Comparison of ENCODE assay signal across 29 mouse cellular contexts in the genomic region with DNA sequence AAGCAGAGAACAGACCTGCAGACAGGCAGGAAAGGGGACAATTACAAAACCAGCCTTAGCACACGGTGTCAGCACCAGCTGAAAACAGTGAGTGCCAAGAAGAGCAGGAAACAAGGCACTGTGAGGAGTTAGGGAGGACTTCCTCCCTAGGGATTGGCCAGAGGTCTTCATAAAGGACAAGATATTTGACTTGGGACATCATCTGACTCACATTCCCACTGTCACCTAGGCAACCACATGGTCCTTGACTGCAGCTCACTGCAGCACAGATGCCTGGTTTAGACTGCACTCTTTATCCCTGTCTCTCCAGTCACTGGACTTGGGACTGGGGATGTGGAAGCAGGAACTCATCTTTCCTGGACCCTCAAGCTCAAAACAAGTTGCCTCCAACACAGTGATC. TPM values are rescaled to one million over a fixed set of nuclear protein-coding genes. Genes with fewer than 3 reads are reported as not detected.
DNase-seq lines count a peak whose midpoint lies in the region; ATAC-seq and TF ChIP-seq lines count a peak whose summit lies in the region.
"Had no signal": no experiment of that assay in that cellular context is flagged by ENCODE, and none has a peak within 500 bp of the region (broad histone marks: within the 10 kb centered on the region; RNA-seq: fewer than 3 reads in every experiment).

No protein-coding gene starts in this region.

- H3K4me3 ChIP-seq in heart, embryonic 16.5 days (ENCODE audit: low read length), result no peak overlapping the region
- no peak overlapping the region for H3K4me3 ChIP-seq in kidney, postnatal 0 days (replicated peaks; ENCODE audit: low read depth, low read length)
- H3K4me3 ChIP-seq in liver, postnatal 0 days (ENCODE audit: low read depth, low read length), result no peak overlapping the region
- H3K4me3 ChIP-seq: forebrain, embryonic 10.5 days; heart, embryonic 13.5 days; intestine, embryonic 15.5 days; layer of hippocampus, adult 2 months; limb, embryonic 10.5 days; liver, embryonic 15.5 days; midbrain, embryonic 12.5 days had no signal

- no peak for TF ChIP-seq CTCF in kidney, postnatal 0 days (IDR thresholded peaks at IDR 0.05; ENCODE audit: low read depth)
- no peak for TF ChIP-seq CTCF in liver, postnatal 0 days (IDR thresholded peaks at IDR 0.05; ENCODE audit: low read depth)

- no peak overlapping the region for H3K9ac ChIP-seq in heart, embryonic 16.5 days (ENCODE audit: low read length)
- no peak overlapping the region for H3K9ac ChIP-seq in kidney, postnatal 0 days (ENCODE audit: low read depth, low read length)
- no peak overlapping the region for H3K9ac ChIP-seq in liver, postnatal 0 days (replicated peaks)
- H3K9ac ChIP-seq: heart, embryonic 13.5 days; hindbrain, embryonic 14.5 days; intestine, embryonic 15.5 days; liver, embryonic 15.5 days; midbrain, embryonic 12.5 days had no signal

- no peaks in the 10 kb centered on the region for H3K36me3 ChIP-seq in heart, embryonic 16.5 days (ENCODE audit: control insufficient read depth, insufficient read depth)
- no peaks in the 10 kb centered on the region for H3K36me3 ChIP-seq in kidney, postnatal 0 days (ENCODE audit: insufficient read depth, low read length)
- no peaks in the 10 kb centered on the region for H3K36me3 ChIP-seq in liver, postnatal 0 days (replicated peaks; ENCODE audit: insufficient read depth, low read length)
- H3K36me3 ChIP-seq: forebrain, embryonic 10.5 days; heart, embryonic 13.5 days; intestine, embryonic 15.5 days; limb, embryonic 10.5 days; liver, embryonic 15.5 days; midbrain, embryonic 12.5 days had no signal

- H3K9me3 ChIP-seq in heart, embryonic 16.5 days (replicated peaks; ENCODE audit: control insufficient read depth, low read length), result no peaks in the 10 kb centered on the region; the same call in 1 of the 2 replicates
- H3K9me3 ChIP-seq in kidney, postnatal 0 days (replicated peaks; ENCODE audit: low read length), result no peaks in the 10 kb centered on the region
- H3K9me3 ChIP-seq in liver, postnatal 0 days (ENCODE audit: low read length), result no peaks in the 10 kb centered on the region
- H3K9me3 ChIP-seq: forebrain, embryonic 10.5 days; heart, embryonic 13.5 days; intestine, embryonic 15.5 days; limb, embryonic 10.5 days; liver, embryonic 15.5 days; midbrain, embryonic 12.5 days had no signal

- TF ChIP-seq EP300 in liver, postnatal 0 days (IDR thresholded peaks at IDR 0.05; ENCODE audit: low read depth), result no peak

- no peak overlapping the region for H3K4me2 ChIP-seq in heart, embryonic 16.5 days (ENCODE audit: low read depth, low read length)
- no peak overlapping the region for H3K4me2 ChIP-seq in kidney, postnatal 0 days (ENCODE audit: low read length)
- H3K4me2 ChIP-seq in liver, postnatal 0 days (ENCODE audit: low read depth, low read length), result no peak overlapping the region
- H3K4me2 ChIP-seq: heart, embryonic 13.5 days; hindbrain, embryonic 14.5 days; intestine, embryonic 15.5 days; liver, embryonic 15.5 days; midbrain, embryonic 12.5 days had no signal

- no peak overlapping the region for H3K27ac ChIP-seq in heart, embryonic 16.5 days (ENCODE audit: low read length)
- H3K27ac ChIP-seq in kidney, postnatal 0 days, result no peak overlapping the region
- H3K27ac ChIP-seq in liver, postnatal 0 days (ENCODE audit: low read depth), result no peak overlapping the region
- H3K27ac ChIP-seq: forebrain, embryonic 10.5 days; heart, embryonic 13.5 days; hindbrain, embryonic 14.5 days; intestine, embryonic 15.5 days; layer of hippocampus, adult 2 months; limb, embryonic 10.5 days; liver, embryonic 15.5 days; macrophage; midbrain, embryonic 12.5 days; stomach, postnatal 0 days had no signal

- H3K4me1 ChIP-seq in heart, embryonic 16.5 days (ENCODE audit: control insufficient read depth, insufficient read depth, low read length), result no peaks in the 10 kb centered on the region
- H3K4me1 ChIP-seq in kidney, postnatal 0 days (replicated peaks; ENCODE audit: insufficient read depth, low read length), result no peaks in the 10 kb centered on the region
- 0 out of 2 replicates have a peak, but pooled peaks cover 4% of the 10 kb centered on the region for H3K4me1 ChIP-seq in liver, postnatal 0 days (ENCODE audit: insufficient read depth)
- H3K4me1 ChIP-seq: forebrain, embryonic 10.5 days; heart, embryonic 13.5 days; intestine, embryonic 15.5 days; limb, embryonic 10.5 days; liver, embryonic 15.5 days; midbrain, embryonic 12.5 days had no signal

- WGBS in heart, embryonic 16.5 days, result 41% methylated on average over 1 of the region's 1 CpGs
- WGBS in kidney, postnatal 0 days, result 42% methylated on average over 1 of the region's 1 CpGs
- WGBS in liver, postnatal 0 days (ENCODE audit: insufficient replicate concordance), result 23% methylated on average over 1 of the region's 1 CpGs

- no peaks in the 10 kb centered on the region for H3K27me3 ChIP-seq in heart, embryonic 16.5 days (ENCODE audit: control insufficient read depth, insufficient read depth, low read length)
- H3K27me3 ChIP-seq in kidney, postnatal 0 days (ENCODE audit: insufficient read depth, low read length), result no peaks in the 10 kb centered on the region
- H3K27me3 ChIP-seq in liver, postnatal 0 days (ENCODE audit: insufficient read depth, low read length), result no peaks in the 10 kb centered on the region
- H3K27me3 ChIP-seq: heart, embryonic 13.5 days; intestine, embryonic 15.5 days; liver, embryonic 15.5 days; midbrain, embryonic 12.5 days had no signal

- ATAC-seq in heart, embryonic 16.5 days (replicated peaks; ENCODE audit: extremely low read depth, insufficient read depth, low FRiP score), result peak; percentile 32; the same call in 1 of the 2 replicates
- ATAC-seq in kidney, postnatal 0 days (replicated peaks; ENCODE audit: low FRiP score, low read depth), result no peak
- ATAC-seq in liver, postnatal 0 days, result no peak
- ATAC-seq: forebrain, embryonic 16.5 days; intestine, embryonic 15.5 days; lung, postnatal 0 days had no signal

- peak; percentile 26 for DNase-seq in adrenal gland, postnatal 10 days
- DNase-seq in adrenal gland, postnatal 25 days, result no peak
- DNase-seq in heart, adult 18-20 months, result no peak
- peak; percentile 40 for DNase-seq in kidney, postnatal 0 days (ENCODE audit: low spot score)
- DNase-seq in kidney, adult 18-20 months, result no peak
- DNase-seq in adrenal gland, postnatal 36 days, result peak; percentile 18 to 38
- DNase-seq in liver, postnatal 0 days, result no peak
- DNase-seq: cerebellum, adult 9-10 months; gastrocnemius, postnatal 36 days; heart, postnatal 36 days; liver; right cerebral cortex, postnatal 14 days; thymus, adult 2 months; thymus, postnatal 4 days had no signal

RNA-seq across cellular contexts. Expression of a gene that starts 24.1 kb away (rescaled TPM):
- total RNA-seq in adrenal gland, postnatal 10 days (2021), result not detected
- not detected in 2 replicates for total RNA-seq in adrenal gland, postnatal 25 days (2021)
- polyA plus RNA-seq in heart, embryonic 16.5 days (2015; fragmentation: Nextera tagmentation; extraction: Ambion mirVana), result 0.11 and 0.14 TPM in 2 replicates
- not detected for total RNA-seq in heart, adult 18-20 months (2021)
- 0.14 TPM in 1 of 2 replicates, not detected in the other for polyA plus RNA-seq in kidney, postnatal 0 days (2015; fragmentation: Nextera tagmentation; extraction: Ambion mirVana)
- total RNA-seq in adrenal gland, postnatal 36 days (2021), result not detected
- 0.19 TPM in 1 of 2 replicates, not detected in the other for polyA plus RNA-seq in liver, postnatal 0 days (2015; fragmentation: Nextera tagmentation; extraction: Ambion mirVana)
- total RNA-seq: gastrocnemius, postnatal 36 days; heart, postnatal 36 days; layer of hippocampus, adult 2 months; layer of hippocampus, postnatal 25 days had no signal
- polyA plus RNA-seq: forebrain, embryonic 10.5 days; heart, embryonic 13.5 days; hindbrain, embryonic 14.5 days; intestine, embryonic 15.5 days; limb, embryonic 10.5 days; liver, embryonic 15.5 days; lung, postnatal 0 days; midbrain, embryonic 12.5 days; neural tube, embryonic 11.5 days; stomach, postnatal 0 days had no signal

RNA-seq across cellular contexts. Expression of a gene that starts 55.6 kb away (rescaled TPM):
- total RNA-seq in adrenal gland, postnatal 10 days (2021), result not detected
- total RNA-seq in adrenal gland, postnatal 25 days (2021), result not detected in 2 replicates
- polyA plus RNA-seq in heart, embryonic 16.5 days (2015; fragmentation: Nextera tagmentation; extraction: Ambion mirVana), result not detected in 2 replicates
- not detected for total RNA-seq in heart, adult 18-20 months (2021)
- polyA plus RNA-seq in kidney, postnatal 0 days (2015; fragmentation: Nextera tagmentation; extraction: Ambion mirVana), result 0.18 TPM in 1 of 2 replicates, not detected in the other
- total RNA-seq in adrenal gland, postnatal 36 days (2021), result not detected
- polyA plus RNA-seq in liver, postnatal 0 days (2015; fragmentation: Nextera tagmentation; extraction: Ambion mirVana), result not detected in 2 replicates
- total RNA-seq: gastrocnemius, postnatal 36 days; heart, postnatal 36 days; layer of hippocampus, adult 2 months; layer of hippocampus, postnatal 25 days had no signal
- polyA plus RNA-seq: forebrain, embryonic 10.5 days; forebrain, embryonic 16.5 days; heart, embryonic 13.5 days; hindbrain, embryonic 14.5 days; liver, embryonic 15.5 days; lung, postnatal 0 days; macrophage; midbrain, embryonic 12.5 days; stomach, postnatal 0 days; thymus, adult 2 months had no signal

Comparison
In these comparisons a context has a peak if more than half of its experiments do, and no peak if none do; other contexts are left out.
1. DNase-seq: peak in adrenal gland, postnatal 10 days (single experiment), kidney, postnatal 0 days (single experiment) and adrenal gland, postnatal 36 days (2 of 2); none in adrenal gland, postnatal 25 days (single experiment), heart, adult 18-20 months (0 of 2), kidney, adult 18-20 months (single experiment) and liver, postnatal 0 days (single experiment).